Comparison of ENCODE assay signal across 20 mouse cellular contexts in the genomic region with DNA sequence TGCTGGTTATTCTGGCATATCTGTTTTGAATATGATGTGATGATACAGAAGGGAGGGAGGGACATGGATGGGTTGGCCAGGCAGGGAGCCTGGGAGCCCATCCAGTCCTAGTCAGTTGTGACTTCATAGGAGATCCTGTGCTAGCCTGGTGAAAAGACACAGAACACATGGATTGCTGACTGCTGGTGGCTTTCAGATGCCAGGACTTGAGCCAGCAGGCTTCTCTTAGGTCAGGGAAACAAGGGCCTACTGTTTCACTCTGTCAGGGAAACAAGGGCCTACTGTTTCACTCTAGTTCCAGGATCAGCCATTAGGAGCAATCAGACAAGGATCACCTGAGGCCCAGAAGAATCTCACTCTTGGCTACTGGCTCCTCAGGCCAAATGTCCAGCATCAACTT. TPM values are rescaled to one million over a fixed set of nuclear protein-coding genes. Genes with fewer than 3 reads are reported as not detected.
DNase-seq lines count a peak whose midpoint lies in the region; ATAC-seq and TF ChIP-seq lines count a peak whose summit lies in the region.
"Had no signal": no experiment of that assay in that cellular context is flagged by ENCODE, and none has a peak within 500 bp of the region (broad histone marks: within the 10 kb centered on the region; RNA-seq: fewer than 3 reads in every experiment).

No protein-coding gene starts in this region.

- H3K27ac ChIP-seq in intestine, embryonic 14.5 days (ENCODE audit: low read depth): no peak overlapping the region
- H3K27ac ChIP-seq in intestine, embryonic 16.5 days (ENCODE audit: low read length): no peak overlapping the region
- H3K27ac ChIP-seq in limb, embryonic 14.5 days (replicated peaks; ENCODE audit: low read depth, low read length): 0 out of 2 replicates have a peak overlapping the region, but pooled peaks have one; percentile 19
- H3K27ac ChIP-seq in kidney, adult 2 months (ENCODE audit: insufficient read depth, low read depth, low read length): no peak overlapping the region
- H3K27ac ChIP-seq: embryonic facial prominence, embryonic 13.5 days; forebrain, embryonic 15.5 days; gastrocnemius, adult 2 months; hindbrain, embryonic 13.5 days; intestine, embryonic 15.5 days; layer of hippocampus, adult 2 months; limb, embryonic 15.5 days; liver, embryonic 14.5 days; midbrain, embryonic 12.5 days had no signal

- H3K4me1 ChIP-seq in intestine, embryonic 14.5 days (replicated peaks; ENCODE audit: control insufficient read depth, insufficient read depth, low read length): no peaks in the 10 kb centered on the region
- no peaks in the 10 kb centered on the region for H3K4me1 ChIP-seq in intestine, embryonic 16.5 days (ENCODE audit: control insufficient read depth, insufficient read depth, low read length)
- no peaks in the 10 kb centered on the region for H3K4me1 ChIP-seq in limb, embryonic 14.5 days (ENCODE audit: control insufficient read depth, insufficient read depth, low read length)
- no peaks in the 10 kb centered on the region for H3K4me1 ChIP-seq in kidney, adult 2 months (ENCODE audit: control insufficient read depth, insufficient read depth, low read length)
- H3K4me1 ChIP-seq: embryonic facial prominence, embryonic 13.5 days; forebrain, embryonic 15.5 days; intestine, embryonic 15.5 days; limb, embryonic 15.5 days; midbrain, embryonic 12.5 days had no signal

- no peak for TF ChIP-seq POLR2A in limb, embryonic 14.5 days (IDR thresholded peaks at IDR 0.05; ENCODE audit: borderline replicate concordance, extremely low read depth, insufficient read depth, insufficient read length)
- no peak for TF ChIP-seq POLR2A in kidney, adult 2 months (IDR thresholded peaks at IDR 0.05; ENCODE audit: low read depth, low read length)

- no peaks in the 10 kb centered on the region for H3K27me3 ChIP-seq in intestine, embryonic 14.5 days (replicated peaks; ENCODE audit: control insufficient read depth, insufficient read depth, low read length)
- H3K27me3 ChIP-seq in intestine, embryonic 16.5 days (replicated peaks; ENCODE audit: control insufficient read depth, insufficient read depth, low read length): no peaks in the 10 kb centered on the region
- no peaks in the 10 kb centered on the region for H3K27me3 ChIP-seq in limb, embryonic 14.5 days (ENCODE audit: control insufficient read depth, insufficient read depth, low read length)
- H3K27me3 ChIP-seq in kidney, adult 2 months (replicated peaks; ENCODE audit: control insufficient read depth, insufficient read depth, low read length): no peaks in the 10 kb centered on the region
- H3K27me3 ChIP-seq: embryonic facial prominence, embryonic 13.5 days; forebrain, embryonic 15.5 days; hindbrain, embryonic 13.5 days; intestine, embryonic 15.5 days; limb, embryonic 15.5 days; midbrain, embryonic 12.5 days had no signal

- no peak for TF ChIP-seq CTCF in kidney, adult 2 months (conservative IDR thresholded peaks at IDR 0.05; ENCODE audit: insufficient read depth, insufficient read length, low read depth, low read length)

- ATAC-seq in intestine, embryonic 14.5 days (replicated peaks; ENCODE audit: low FRiP score, low TSS enrichment, low read depth): no peak
- no peak for ATAC-seq in intestine, embryonic 16.5 days
- no peak for ATAC-seq in limb, embryonic 14.5 days (ENCODE audit: low FRiP score, low read depth)
- ATAC-seq: forebrain, embryonic 15.5 days; intestine, embryonic 15.5 days had no signal

- no peak overlapping the region for H3K4me3 ChIP-seq in intestine, embryonic 14.5 days (ENCODE audit: low read depth, low read length)
- no peak overlapping the region for H3K4me3 ChIP-seq in intestine, embryonic 16.5 days (ENCODE audit: low read length)
- H3K4me3 ChIP-seq in limb, embryonic 14.5 days (replicated peaks; ENCODE audit: low read length): no peak overlapping the region
- no peak overlapping the region for H3K4me3 ChIP-seq in kidney, adult 2 months (ENCODE audit: insufficient read depth, low read depth, low read length)
- H3K4me3 ChIP-seq: embryonic facial prominence, embryonic 13.5 days; forebrain, embryonic 15.5 days; gastrocnemius, adult 2 months; hindbrain, embryonic 13.5 days; intestine, embryonic 15.5 days; layer of hippocampus, adult 2 months; limb, embryonic 15.5 days; midbrain, embryonic 12.5 days had no signal

- H3K36me3 ChIP-seq in intestine, embryonic 14.5 days (ENCODE audit: control insufficient read depth, insufficient read depth, low read length): no peaks in the 10 kb centered on the region
- H3K36me3 ChIP-seq in intestine, embryonic 16.5 days (ENCODE audit: control insufficient read depth, insufficient read depth, low read length): no peaks in the 10 kb centered on the region
- H3K36me3 ChIP-seq in limb, embryonic 14.5 days (ENCODE audit: control insufficient read depth, insufficient read depth, low read length): no peaks in the 10 kb centered on the region
- H3K36me3 ChIP-seq in kidney, adult 2 months (ENCODE audit: control insufficient read depth, insufficient read depth, low read length): no peaks in the 10 kb centered on the region
- H3K36me3 ChIP-seq: embryonic facial prominence, embryonic 13.5 days; intestine, embryonic 15.5 days; midbrain, embryonic 12.5 days had no signal

- H3K4me2 ChIP-seq in intestine, embryonic 14.5 days (ENCODE audit: low read length): no peak overlapping the region
- no peak overlapping the region for H3K4me2 ChIP-seq in intestine, embryonic 16.5 days (ENCODE audit: low read depth, low read length)
- no peak overlapping the region for H3K4me2 ChIP-seq in limb, embryonic 14.5 days (replicated peaks; ENCODE audit: low read depth, low read length, severe bottlenecking)
- H3K4me2 ChIP-seq: embryonic facial prominence, embryonic 13.5 days; forebrain, embryonic 15.5 days; hindbrain, embryonic 13.5 days; intestine, embryonic 15.5 days; limb, embryonic 15.5 days; lung, embryonic 14.5 days; midbrain, embryonic 12.5 days had no signal

- H3K9me3 ChIP-seq in intestine, embryonic 14.5 days (ENCODE audit: control insufficient read depth, low read length): peaks cover 7% of the 10 kb centered on the region; the same call in 1 of the 2 replicates
- no peaks in the 10 kb centered on the region for H3K9me3 ChIP-seq in intestine, embryonic 16.5 days (ENCODE audit: control insufficient read depth, low read length)
- H3K9me3 ChIP-seq in limb, embryonic 14.5 days (ENCODE audit: control insufficient read depth, low read length): no peaks in the 10 kb centered on the region
- H3K9me3 ChIP-seq: embryonic facial prominence, embryonic 13.5 days; forebrain, embryonic 15.5 days; hindbrain, embryonic 13.5 days; intestine, embryonic 15.5 days; limb, embryonic 15.5 days; midbrain, embryonic 12.5 days had no signal

- H3K9ac ChIP-seq in intestine, embryonic 14.5 days (ENCODE audit: low read length): no peak overlapping the region
- H3K9ac ChIP-seq in intestine, embryonic 16.5 days (ENCODE audit: low read depth, low read length): no peak overlapping the region
- no peak overlapping the region for H3K9ac ChIP-seq in limb, embryonic 14.5 days (ENCODE audit: low read depth, low read length, severe bottlenecking)
- H3K9ac ChIP-seq: embryonic facial prominence, embryonic 13.5 days; forebrain, embryonic 15.5 days; hindbrain, embryonic 13.5 days; intestine, embryonic 15.5 days; limb, embryonic 15.5 days; liver, embryonic 14.5 days; lung, embryonic 14.5 days; midbrain, embryonic 12.5 days had no signal

- peak; percentile 1 to 11 for DNase-seq in heart, adult 9 months (ENCODE audit: low spot score in 2 of 2)
- DNase-seq in heart, adult 8-10 months (ENCODE audit: low spot score): no peak
- DNase-seq in intestine, embryonic 14.5 days (ENCODE audit: low spot score): peak; percentile 50
- DNase-seq in brain, adult 2 months (ENCODE audit: low read depth, low spot score): peak; percentile 61
- no peak for DNase-seq in limb, embryonic 14.5 days (ENCODE audit: low spot score)
- DNase-seq in kidney, adult 2 months: no peak
- DNase-seq: adrenal gland, adult 8-10 months; cerebellum, postnatal 25 days; gastrocnemius, adult 2 months; kidney, postnatal 25 days; lung, embryonic 14.5 days had no signal

RNA-seq across cellular contexts. Expression of a gene that starts 20.1 kb away (rescaled TPM):
- under 1 TPM; 0.69 to 0.97 (median 0.92) TPM for total RNA-seq in heart, adult 8-10 months (2022)
- 13.3 and 13.9 TPM in 2 replicates for polyA plus RNA-seq in intestine, embryonic 14.5 days (2014; fragmentation: Nextera tagmentation; extraction: Ambion mirVana)
- 7.5 and 7.9 TPM in 2 replicates for polyA plus RNA-seq in intestine, embryonic 16.5 days (2015; fragmentation: Nextera tagmentation; extraction: Ambion mirVana)
- 2.5 and 2.6 TPM in 2 replicates for polyA plus RNA-seq in limb, embryonic 14.5 days (2012; rRNA removed)
- polyA plus RNA-seq in limb, embryonic 14.5 days (2014; fragmentation: Nextera tagmentation; extraction: Ambion mirVana): 8.2 TPM in 2 replicates
- 0.86 and 1.6 TPM in 2 replicates for polyA plus RNA-seq in kidney, adult 2 months (2012; rRNA removed)

RNA-seq across cellular contexts. Expression of a gene that starts 41.2 kb away (rescaled TPM):
- total RNA-seq in heart, adult 8-10 months (2022): 100 to 1,000 TPM; 215 to 326 (median 253) TPM
- 43.2 and 55.6 TPM in 2 replicates for polyA plus RNA-seq in intestine, embryonic 14.5 days (2014; fragmentation: Nextera tagmentation; extraction: Ambion mirVana)
- polyA plus RNA-seq in intestine, embryonic 16.5 days (2015; fragmentation: Nextera tagmentation; extraction: Ambion mirVana): 14.2 and 16.4 TPM in 2 replicates
- polyA plus RNA-seq in limb, embryonic 14.5 days (2012; rRNA removed): 222 and 266 TPM in 2 replicates
- polyA plus RNA-seq in limb, embryonic 14.5 days (2014; fragmentation: Nextera tagmentation; extraction: Ambion mirVana): 17.6 and 54.2 TPM in 2 replicates
- 1,736 and 1,795 TPM in 2 replicates for polyA plus RNA-seq in kidney, adult 2 months (2012; rRNA removed)

Comparison
In these comparisons a context has a peak if more than half of its experiments do, and no peak if none do; other contexts are left out.
1. DNase-seq: peak in heart, adult 9 months (2 of 2), intestine, embryonic 14.5 days (single experiment) and brain, adult 2 months (single experiment); none in heart, adult 8-10 months (single experiment), limb, embryonic 14.5 days (single experiment) and kidney, adult 2 months (single experiment).